Mouse (Mus musculus): ENCODE measurements around the gene Adssl1. TPM values are rescaled to one million over a fixed set of nuclear protein-coding genes. Genes with fewer than 3 reads are reported as not detected.
A peak's percentile ranks its signal among the peaks of the same experiment; 100 is the strongest.

The Adssl1 gene
- total and polyA plus RNA-seq, 3 experiments, result 58.2 to 63.9 TPM; not detected in 1

DNA sequence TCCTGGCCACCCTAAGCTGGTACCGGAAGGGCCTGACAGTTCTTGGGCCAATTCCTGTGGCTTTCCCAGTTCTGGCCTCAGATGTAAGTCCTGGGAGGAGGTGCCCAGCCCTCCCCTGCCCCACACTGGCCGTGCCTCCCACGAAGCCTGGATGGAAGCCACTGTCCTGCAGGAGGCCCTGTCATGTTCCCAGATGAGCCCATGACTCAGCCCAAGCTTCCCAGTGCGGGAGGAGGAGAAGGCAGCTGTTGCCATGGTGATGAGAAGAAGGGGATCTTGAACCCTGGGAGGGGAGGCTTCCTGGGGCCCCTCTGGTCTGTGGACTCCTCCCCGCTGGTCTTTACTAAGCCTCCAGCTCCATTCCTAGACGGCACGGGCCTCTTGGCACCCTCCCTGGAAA is 63.5 kb downstream of the Adssl1 start:
- Histone ChIP-seq H3K4me1 (ENCODE audit: control insufficient read depth in 1 of 2, insufficient read depth in 2 of 2, low read length in 2 of 2) (peaks cover 4 to 16% of the 10 kb centered on the region in 2 experiments), H3K4me3 (ENCODE audit: control insufficient read depth in 1 of 2, insufficient read depth in 1 of 2, low read depth in 2 of 2, low read length in 2 of 2) (no peak overlapping the region), H3K9me3 (replicated peaks; ENCODE audit: insufficient read depth, low read length) (no peaks in the 10 kb centered on the region), H3K9ac (ENCODE audit: control insufficient read depth, low read depth, low read length, poor library complexity, severe bottlenecking) (no peak overlapping the region), H3K27ac (ENCODE audit: control insufficient read depth, low read depth, low read length) (no peak overlapping the region), H3K79me2 (ENCODE audit: control insufficient read depth, insufficient read depth, low read length, poor library complexity) (peaks cover 2% of the 10 kb centered on the region; the same call in 1 of the 2 replicates), H3K36me3 (ENCODE audit: control insufficient read depth in 1 of 2, insufficient read depth in 2 of 2, low read length in 2 of 2) (peaks cover 0 to 6% of the 10 kb centered on the region in 2 experiments; a peak in 2 of 4 replicates), H3K27me3 (ENCODE audit: control insufficient read depth in 1 of 2, insufficient read depth in 2 of 2, low read length in 2 of 2) (no peaks in the 10 kb centered on the region)
- no peak for TF ChIP-seq CTCF (IDR thresholded peaks at IDR 0.05 in 2 of 3, conservative IDR thresholded peaks at IDR 0.05 in 1 of 3; ENCODE audit: control insufficient read depth in 1 of 3, insufficient read depth in 1 of 3, low read depth in 2 of 3, low read length in 3 of 3, poor library complexity in 1 of 3, severe bottlenecking in 1 of 3)
- TF ChIP-seq GATA1 (IDR thresholded peaks at IDR 0.05; ENCODE audit: low read depth, low read length), result no peak
- TF ChIP-seq MYC (IDR thresholded peaks at IDR 0.05; ENCODE audit: low read depth, low read length), result no peak
- no peak for TF ChIP-seq POLR2AphosphoS5 (IDR thresholded peaks at IDR 0.05; ENCODE audit: borderline replicate concordance, low read depth, low read length)
- TF ChIP-seq ETS1 (IDR thresholded peaks at IDR 0.05; ENCODE audit: low read depth, low read length), result no peak
- no peak for DNase-seq (ENCODE audit: low read depth, low spot score)

DNA sequence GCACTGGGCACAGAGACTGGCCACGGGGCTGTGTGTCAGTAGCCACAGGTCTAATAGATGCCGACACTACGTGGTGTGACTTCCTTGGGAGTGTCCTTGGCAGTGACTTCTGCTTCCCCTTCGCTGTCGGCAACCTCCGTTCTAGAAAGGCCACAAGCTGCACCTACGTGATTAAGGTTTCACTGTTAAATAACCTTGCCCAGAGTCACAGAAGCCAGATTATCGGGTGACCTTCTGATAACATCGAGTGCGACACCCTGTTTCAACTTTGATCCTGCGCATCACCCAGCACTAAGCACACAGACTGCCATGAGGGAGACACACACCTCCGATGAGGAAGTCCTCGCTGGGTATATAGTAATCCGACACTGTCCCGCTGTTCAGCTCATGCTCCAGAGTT is 68.6 kb downstream of the Adssl1 start:
- peaks cover 12% of the 10 kb centered on the region for H3K79me2 ChIP-seq (ENCODE audit: control insufficient read depth, insufficient read depth, low read length, poor library complexity)
- H3K4me3 ChIP-seq (ENCODE audit: control insufficient read depth in 1 of 2, insufficient read depth in 1 of 2, low read depth in 2 of 2, low read length in 2 of 2), result peak overlapping the region; percentile 28 to 42
- peak; percentile 98 for DNase-seq (ENCODE audit: low read depth, low spot score)
- no peaks in the 10 kb centered on the region for H3K9me3 ChIP-seq (replicated peaks; ENCODE audit: insufficient read depth, low read length)
- H3K27ac ChIP-seq (ENCODE audit: control insufficient read depth, low read depth, low read length), result peak overlapping the region; percentile 51
- H3K36me3 ChIP-seq (ENCODE audit: control insufficient read depth in 1 of 2, insufficient read depth in 2 of 2, low read length in 2 of 2), result peaks cover 0 to 24% of the 10 kb centered on the region in 2 experiments; a peak in 3 of 4 replicates
- peaks cover 9 to 28% of the 10 kb centered on the region in 2 experiments for H3K4me1 ChIP-seq (ENCODE audit: control insufficient read depth in 1 of 2, insufficient read depth in 2 of 2, low read length in 2 of 2)
- H3K9ac ChIP-seq (ENCODE audit: control insufficient read depth, low read depth, low read length, poor library complexity, severe bottlenecking), result peak overlapping the region; percentile 44
- H3K27me3 ChIP-seq (ENCODE audit: control insufficient read depth in 1 of 2, insufficient read depth in 2 of 2, low read length in 2 of 2), result no peaks in the 10 kb centered on the region
- TF ChIP-seq TAL1 (IDR thresholded peaks at IDR 0.05; ENCODE audit: low read length) (peak; percentile 95), MAX (IDR thresholded peaks at IDR 0.05; ENCODE audit: low read length) (no peak), NRF1 (IDR thresholded peaks at IDR 0.05; ENCODE audit: insufficient read depth, low read depth, low read length, poor library complexity, severe bottlenecking) (no peak), MXI1 (IDR thresholded peaks at IDR 0.05; ENCODE audit: low read depth, low read length) (no peak), UBTF (IDR thresholded peaks at IDR 0.05; ENCODE audit: borderline replicate concordance, insufficient read depth, low read depth, low read length) (peak; percentile 68; the same call in 1 of the 2 replicates), SIN3A (IDR thresholded peaks at IDR 0.05; ENCODE audit: low read length) (no peak), MEF2A (IDR thresholded peaks at IDR 0.05; ENCODE audit: extremely low read depth, insufficient replicate concordance, low read depth, low read length, poor library complexity, severe bottlenecking) (no peak), E2F4 (IDR thresholded peaks at IDR 0.05; ENCODE audit: borderline replicate concordance, low read depth, low read length) (no peak), POLR2AphosphoS5 (IDR thresholded peaks at IDR 0.05; ENCODE audit: borderline replicate concordance, low read depth, low read length) (peak; percentile 86; the same call in 1 of the 2 replicates), ZC3H11A (IDR thresholded peaks at IDR 0.05; ENCODE audit: low read depth, low read length) (no peak), MAFK (IDR thresholded peaks at IDR 0.05; ENCODE audit: borderline replicate concordance, low read depth, low read length) (no peak), MYC (IDR thresholded peaks at IDR 0.05; ENCODE audit: low read depth, low read length) (no peak), EP300 (IDR thresholded peaks at IDR 0.05; ENCODE audit: low read depth in 1 of 2, low read length in 2 of 2) (no peak), TCF12 (IDR thresholded peaks at IDR 0.05; ENCODE audit: low read depth, low read length) (no peak), BHLHE40 (IDR thresholded peaks at IDR 0.05; ENCODE audit: borderline replicate concordance, low read depth, low read length) (no peak), ELF1 (IDR thresholded peaks at IDR 0.05; ENCODE audit: low read depth, low read length) (no peak), JUND (IDR thresholded peaks at IDR 0.05; ENCODE audit: low read depth, low read length) (no peak), MAZ (IDR thresholded peaks at IDR 0.05; ENCODE audit: low read depth, low read length) (no peak), POLR2AphosphoS2 (IDR thresholded peaks at IDR 0.05; ENCODE audit: low read length) (no peak), HCFC1 (IDR thresholded peaks at IDR 0.05; ENCODE audit: low read depth, low read length) (no peak), USF1 (IDR thresholded peaks at IDR 0.05; ENCODE audit: low read depth, low read length) (no peak), ETS1 (IDR thresholded peaks at IDR 0.05; ENCODE audit: low read depth, low read length) (no peak), TBP (IDR thresholded peaks at IDR 0.05; ENCODE audit: low read depth, low read length) (peak; percentile 81), CHD1 (IDR thresholded peaks at IDR 0.05; ENCODE audit: low read depth, low read length) (no peak), ZKSCAN1 (IDR thresholded peaks at IDR 0.05; ENCODE audit: low read depth, low read length) (no peak), POLR2A (IDR thresholded peaks at IDR 0.05; ENCODE audit: control insufficient read depth in 1 of 2, insufficient read depth in 1 of 2, low read depth in 1 of 2, low read length in 2 of 2, poor library complexity in 1 of 2) (peak in 1 of 2 experiments; percentile 95; a peak in 2 of 4 replicates), SMC3 (IDR thresholded peaks at IDR 0.05; ENCODE audit: low read depth, low read length) (no peak), RCOR1 (IDR thresholded peaks at IDR 0.05; ENCODE audit: low read depth, low read length) (no peak), GABPA (IDR thresholded peaks at IDR 0.05; ENCODE audit: low read depth, low read length) (no peak)
